Mouse (Mus musculus) heart, adult 8-10 months (tissue): Measurements from ENCODE around the gene Cuzd1. TPM values are rescaled to one million over a fixed set of nuclear protein-coding genes. Genes with fewer than 3 reads are reported as not detected.

Experiments
- DNase-seq: peaks from one replicate; pipeline ENCODE4 v3.0.0; 2022; ENCODE audit warnings: low spot score
- total RNA-seq, 4 experiments: library from RNA; stranded (reverse); gene quantifications; 2 replicates each; pipeline ENCODE4 v1.2.4; 2022

The Cuzd1 gene
- under 1 TPM; 0.32 to 0.88 (median 0.55) TPM for total RNA-seq

- DNase-seq, result no peak
Observed at GRCm38 (mm10) chr7:131322192-131322591, at the start of gene Cuzd1. Cuzd1 (minus strand) TSS chr7:131322292.

GRCm38 (mm10) chr7:131371470-131371860 is 49.4 kb upstream of the Cuzd1 start:
- no peak for DNase-seq

DNA sequence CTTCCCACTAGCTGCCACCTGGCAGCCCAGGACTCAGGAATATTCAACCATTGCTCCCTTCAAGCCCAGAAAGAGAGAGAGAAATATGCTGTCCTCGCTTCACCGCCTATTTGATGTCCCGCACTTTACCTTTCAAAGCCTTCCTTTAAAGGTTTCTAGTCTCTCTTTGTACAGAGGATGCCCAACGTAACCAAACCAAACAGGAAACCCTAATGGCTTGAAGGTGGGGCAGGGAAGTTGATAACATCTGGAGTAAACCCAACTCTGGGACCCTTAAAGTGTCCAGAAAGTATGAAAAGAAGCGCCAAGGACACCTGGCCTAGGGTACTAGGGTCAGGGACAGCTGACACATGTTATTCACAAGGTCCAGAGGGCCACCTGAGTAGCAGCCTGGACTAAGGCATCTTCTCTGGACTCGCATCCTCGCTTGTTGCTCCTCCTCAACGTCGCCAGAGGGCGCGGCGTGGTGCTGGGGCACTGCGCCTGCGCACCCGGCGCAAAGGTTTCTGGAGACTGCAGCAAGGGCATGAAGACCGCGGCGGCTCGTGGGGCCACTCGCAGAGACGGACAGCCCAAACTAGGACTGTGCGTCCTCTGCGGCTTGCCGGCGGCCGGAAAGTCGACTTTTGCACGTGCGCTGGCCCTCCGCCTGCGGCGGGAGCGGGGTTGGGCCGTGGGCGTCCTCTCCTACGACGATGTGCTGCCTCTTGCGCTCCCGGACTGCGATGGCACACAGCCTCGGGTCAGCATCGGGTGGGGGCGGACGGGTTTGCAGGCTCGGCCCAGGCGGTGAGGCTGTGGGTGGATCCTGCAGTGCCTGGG is 48.8 kb upstream of the Cuzd1 start, which contains the start of gene Pstk:
Pstk (plus strand) TSS at position 494 of the 822 bp plus-strand sequence.
- peak; percentile 88 for DNase-seq

- DNase-seq, result no peak
Observed at GRCm38 (mm10) chr7:131364131-131364530, 42.0 kb upstream of the Cuzd1 start.

GRCm38 (mm10) chr7:131362615-131363300 is 40.7 kb upstream of the Cuzd1 start, which contains the start of gene 2310057M21Rik:
2310057M21Rik (minus strand) TSS chr7:131362759.
- peak; percentile 94 for DNase-seq

DNA sequence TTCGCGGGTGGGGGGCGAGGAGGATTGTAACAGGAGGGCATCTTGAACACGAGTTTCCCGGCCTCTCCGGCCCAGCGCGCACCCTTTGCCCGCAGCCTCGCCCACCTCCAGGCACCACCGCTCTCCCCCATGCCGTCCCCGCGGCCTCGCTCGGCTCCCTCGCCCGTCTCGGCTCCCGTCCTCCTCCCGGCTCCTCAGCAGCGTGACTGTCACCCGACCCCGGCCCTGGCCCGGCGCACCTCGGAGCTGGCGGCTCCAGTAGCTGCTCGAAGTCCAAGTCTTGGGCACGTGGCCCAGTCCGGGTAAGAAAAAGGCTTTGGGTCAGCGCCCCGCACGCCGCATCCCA is 40.1 kb upstream of the Cuzd1 start:
- no peak for DNase-seq

DNA sequence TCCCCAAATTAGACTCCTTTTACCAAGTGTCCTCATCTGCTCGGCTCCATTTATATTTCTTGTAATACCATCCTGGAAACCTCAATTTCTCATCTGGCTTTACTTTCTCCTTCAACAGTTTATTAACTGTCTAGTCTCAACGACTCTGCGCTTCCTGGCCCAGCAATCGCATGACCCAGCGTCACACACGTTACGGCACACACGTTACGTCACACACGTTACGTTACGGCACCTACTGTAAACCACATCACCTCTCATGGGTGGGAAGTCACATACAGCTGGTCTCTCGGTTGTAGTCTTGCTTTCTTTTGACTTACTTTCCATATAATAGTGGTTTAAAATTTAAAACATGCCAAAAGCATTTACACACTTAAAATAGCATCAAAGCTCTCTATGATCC is 34.0 kb upstream of the Cuzd1 start:
- DNase-seq, result no peak

DNA sequence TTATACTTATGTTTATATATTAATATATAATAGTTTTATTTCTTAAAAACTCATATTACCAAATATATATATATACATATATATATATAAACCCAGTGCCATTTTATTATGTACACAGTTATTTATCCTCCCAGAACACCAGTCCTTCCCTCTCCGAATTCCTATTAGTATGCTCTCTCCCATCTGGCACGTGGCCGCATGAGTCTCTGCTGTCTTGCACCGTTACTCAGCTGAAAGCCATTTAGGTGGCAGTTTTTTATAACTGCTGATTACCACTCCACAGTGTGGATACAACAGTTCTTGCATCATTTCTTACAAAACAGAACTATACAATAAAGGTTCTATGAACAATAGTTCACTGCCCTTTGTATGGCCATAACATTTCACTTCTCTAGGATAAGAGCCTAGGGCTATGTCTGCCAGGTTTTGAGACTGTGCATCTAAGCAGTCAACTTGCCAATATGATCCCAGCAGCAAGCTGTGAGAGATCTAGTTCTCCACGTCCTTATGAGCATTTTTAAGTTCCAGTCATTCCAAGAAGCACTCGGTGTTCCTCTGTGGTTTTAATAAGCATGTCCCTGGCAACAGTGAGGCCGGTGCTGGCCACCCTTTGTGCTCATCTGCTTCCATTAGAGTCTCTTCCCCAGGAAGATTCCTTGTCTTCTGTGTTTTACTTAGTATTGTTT is 23.9 kb upstream of the Cuzd1 start:
- no peak for DNase-seq

DNA sequence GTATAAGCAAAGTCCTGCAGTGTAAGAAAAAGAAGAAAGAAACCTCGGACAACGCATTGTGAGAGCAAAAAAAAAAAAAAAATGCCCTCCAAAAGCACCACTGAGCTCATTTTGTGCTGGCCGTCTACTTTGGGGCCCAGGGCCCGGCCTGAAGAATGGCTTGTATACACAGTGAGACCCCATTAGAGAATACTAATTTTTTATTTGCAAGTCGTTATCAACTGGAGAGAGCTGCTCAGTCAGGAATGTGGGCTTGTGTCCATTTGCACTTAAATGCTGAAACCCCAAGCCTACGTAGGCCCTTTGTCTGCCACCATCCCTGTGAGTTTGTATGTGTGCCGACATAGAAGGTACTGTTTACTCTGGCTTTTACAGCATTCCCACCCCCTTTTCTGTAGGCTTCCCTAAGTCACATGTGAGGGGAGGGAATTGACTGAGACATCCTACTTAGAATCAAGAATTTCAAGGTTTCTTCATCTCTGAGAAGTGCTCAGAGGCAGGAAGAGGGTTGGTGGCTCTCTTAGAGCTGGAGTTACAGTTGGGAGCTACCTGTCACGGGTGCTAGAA is 15.5 kb upstream of the Cuzd1 start:
- DNase-seq, result no peak

DNA sequence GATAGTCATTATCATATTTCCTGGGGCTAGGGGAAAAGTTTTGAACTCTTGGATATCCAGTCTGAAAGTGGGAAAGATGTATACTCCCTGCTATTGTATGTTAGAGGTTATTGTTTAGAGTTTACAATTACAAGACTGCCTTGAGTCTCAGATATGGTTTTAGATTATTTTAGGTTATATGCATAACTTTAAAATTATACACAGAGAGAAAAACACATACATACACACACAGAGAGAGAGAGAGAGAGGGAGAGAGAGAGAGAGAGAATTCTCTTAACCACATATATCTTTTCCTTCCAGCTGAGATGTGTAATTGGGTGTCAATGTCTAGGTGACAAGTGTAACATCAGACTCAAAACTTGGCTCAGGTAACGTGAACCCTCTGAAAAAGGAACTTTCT is 11.5 kb upstream of the Cuzd1 start, which contains the start of gene Fam24a:
Fam24a (plus strand) TSS at position 301 of the 400 bp plus-strand sequence.
- DNase-seq, result no peak

GRCm38 (mm10) chr7:131331688-131332087 is 9.6 kb upstream of the Cuzd1 start:
- DNase-seq, result no peak

GRCm38 (mm10) chr7:131329416-131329815 is 7.3 kb upstream of the Cuzd1 start, which contains the start of gene Fam24b:
Fam24b (minus strand) TSS chr7:131329516.
- no peak for DNase-seq

DNA sequence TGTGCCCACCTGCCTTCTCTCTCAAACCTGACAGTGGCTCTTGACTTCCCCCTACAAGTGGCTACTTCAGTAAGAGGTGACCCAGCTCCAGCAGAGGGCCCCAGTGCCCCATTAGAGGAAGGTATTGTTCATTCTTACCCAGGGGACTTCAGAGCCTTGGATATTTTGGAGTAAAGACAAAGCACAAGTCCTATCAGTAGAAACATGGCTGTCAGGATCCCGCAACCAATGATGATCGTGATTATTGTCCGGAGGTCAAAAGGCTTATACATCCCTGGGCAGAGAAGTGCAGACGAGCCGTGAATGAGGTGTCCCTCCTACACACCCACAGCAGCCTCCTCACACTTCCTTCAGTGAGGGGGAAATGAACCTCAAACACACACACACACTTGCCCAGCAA is 5.0 kb upstream of the Cuzd1 start:
- DNase-seq, result no peak

DNA sequence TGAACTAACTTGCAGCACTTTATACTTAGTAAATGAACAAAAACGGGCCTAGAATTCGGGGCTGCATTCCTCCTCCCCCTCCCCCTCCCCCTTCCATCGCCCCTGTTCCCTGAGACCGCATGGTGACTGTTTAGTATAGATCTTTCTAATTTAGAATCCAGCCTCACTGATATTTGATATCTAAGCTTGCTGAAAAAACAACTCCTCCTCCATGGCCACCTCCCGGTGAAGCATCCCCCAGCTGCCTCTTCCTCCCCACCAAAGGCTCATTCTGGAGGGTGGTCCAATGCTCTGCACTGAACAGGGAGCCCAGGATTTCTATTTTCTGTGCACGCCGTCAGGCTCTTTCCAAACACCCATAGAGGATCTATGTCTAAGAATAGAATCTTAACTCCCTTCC is 3.8 kb downstream of the Cuzd1 start:
- DNase-seq, result no peak

DNA sequence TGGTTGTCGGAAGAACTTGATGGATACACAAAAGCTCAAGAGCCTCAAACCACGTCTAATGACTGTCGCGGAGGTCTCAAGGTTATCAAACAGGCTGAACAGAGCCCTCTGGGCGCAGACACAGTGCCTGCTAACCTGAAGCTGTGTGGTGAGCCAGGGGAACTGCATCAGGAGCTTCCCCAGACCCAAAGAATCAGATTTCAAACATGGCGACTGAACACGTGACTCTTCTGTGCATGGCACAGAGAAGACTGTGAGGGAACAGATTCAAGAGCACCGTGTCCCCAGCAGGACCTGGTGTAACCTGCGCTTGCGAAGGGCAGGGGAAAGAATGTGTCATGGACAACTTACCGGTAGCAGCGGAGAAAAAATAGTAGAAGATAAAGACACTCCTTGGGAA is 4.5 kb downstream of the Cuzd1 start:
- no peak for DNase-seq

DNA sequence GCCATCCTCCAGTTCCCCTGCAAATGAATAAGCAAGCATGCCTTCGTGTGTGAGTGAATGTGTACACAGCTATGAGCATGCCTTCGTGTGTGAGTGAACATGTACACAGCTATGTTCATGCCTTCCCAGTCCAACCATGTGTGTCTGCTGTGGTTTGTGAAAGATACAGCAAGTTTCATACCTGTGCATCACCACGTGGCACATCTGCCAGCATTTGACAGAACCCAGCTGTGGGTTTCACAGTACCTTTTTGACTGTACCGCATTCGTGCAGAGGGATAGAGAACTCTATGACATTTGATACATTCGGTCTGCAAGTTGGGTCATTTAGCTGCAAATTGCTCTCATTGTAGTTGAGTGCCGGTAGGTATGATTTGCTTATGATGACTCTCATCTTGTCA is 7.6 kb downstream of the Cuzd1 start:
- no peak for DNase-seq

GRCm38 (mm10) chr7:131306733-131307132 is 15.4 kb downstream of the Cuzd1 start:
- DNase-seq, result no peak

GRCm38 (mm10) chr7:131303340-131303739 is 18.8 kb downstream of the Cuzd1 start:
- DNase-seq, result no peak

DNA sequence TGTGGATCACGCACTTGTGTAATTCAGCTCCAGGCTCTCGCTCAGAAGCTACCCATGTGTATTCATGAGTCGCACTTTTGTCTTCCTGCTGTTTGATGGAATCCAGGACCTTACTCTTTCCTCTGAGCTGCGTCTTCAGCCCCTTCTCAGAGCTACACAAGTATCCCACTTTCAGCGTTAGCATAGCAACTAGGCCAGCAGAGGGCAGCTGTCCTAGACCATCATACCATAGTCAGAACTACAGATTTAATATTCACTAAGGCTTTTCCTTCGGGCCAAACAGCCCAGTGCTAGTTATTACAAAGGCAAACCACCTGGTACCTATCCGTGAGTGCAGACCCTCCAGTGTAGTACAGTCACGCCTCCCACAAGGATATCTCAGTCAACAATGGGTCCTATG is 24.9 kb downstream of the Cuzd1 start:
- no peak for DNase-seq

- DNase-seq, result no peak
Observed at GRCm38 (mm10) chr7:131265851-131266250, 56.2 kb downstream of the Cuzd1 start.

DNA sequence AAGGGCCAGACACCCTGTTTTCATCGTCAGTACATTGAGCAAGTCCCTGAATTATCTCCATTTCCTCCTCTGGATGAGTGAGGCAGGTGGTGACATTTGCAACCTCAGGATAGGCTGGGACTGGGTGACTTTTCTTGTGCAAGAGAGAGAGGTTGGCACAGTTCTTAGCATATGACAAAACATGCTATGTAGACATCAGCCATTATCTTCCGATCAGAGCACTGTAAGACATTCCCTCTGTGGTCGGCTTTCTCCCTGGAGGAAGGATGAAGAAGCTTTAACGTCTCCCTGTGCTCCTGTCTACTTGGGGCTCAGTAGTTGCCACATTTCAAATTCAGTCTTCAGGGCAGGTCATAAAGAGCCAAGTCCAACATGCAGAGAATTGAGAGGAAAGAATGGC is 57.8 kb downstream of the Cuzd1 start:
- DNase-seq, result no peak

DNA sequence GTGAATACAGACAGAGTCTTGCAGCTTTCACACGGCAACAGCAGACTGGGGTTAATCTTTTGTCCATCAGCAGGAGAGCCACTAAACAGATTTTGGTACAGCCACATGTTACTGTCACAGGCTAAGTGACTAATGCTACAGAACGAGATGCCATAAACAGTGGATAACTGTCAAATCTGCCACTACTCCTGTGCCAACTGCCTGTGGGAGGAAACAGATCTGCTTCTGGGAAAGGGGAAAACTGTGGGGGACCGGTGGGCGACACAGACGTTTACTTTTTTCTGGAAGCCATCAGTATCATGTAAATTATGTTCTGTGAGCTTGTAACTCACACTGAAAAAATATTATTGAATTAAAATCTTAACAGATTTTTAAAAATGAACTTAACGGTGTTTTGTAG is 61.1 kb downstream of the Cuzd1 start:
- no peak for DNase-seq
